Mouse (Mus musculus) limb, embryonic 14.5 days (tissue): Measurements from ENCODE around the gene Twsg1. TPM values are rescaled to one million over a fixed set of nuclear protein-coding genes. Genes with fewer than 3 reads are reported as not detected.
A peak's percentile ranks its signal among the peaks of the same experiment; 100 is the strongest.
"Not testable (repeated sequence)": the region's sequence is repeated elsewhere in the genome, so short reads cannot be mapped to it uniquely, and the experiment has no call there.

ENCODE experiments used
- ATAC-seq: fragments of 200-750 bp; cut with Nextera tagmentation; 2 replicates; pipeline ENCODE4 v1.8.0; 2017; ENCODE audit warnings: low read depth, moderate number of reproducible peaks, moderate TSS enrichment; ENCODE audit not compliant: low FRiP score
- DNase-seq: peaks from one replicate; pipeline ENCODE4 v3.0.0-alpha.2; 2015; ENCODE audit warnings: low spot score
- H3K27ac ChIP-seq: fragments of 300-500 bp; sonication (generic); replicated peaks from 2 replicates; pipeline ENCODE4 v1.5.1; 2014; ENCODE audit warnings: low read depth, mild to moderate bottlenecking, low read length, moderate library complexity, mixed read lengths
- H3K27me3 ChIP-seq: fragments of 300-500 bp; sonication (generic); 2 replicates; pipeline ENCODE4 v1.6.1; 2014; ENCODE audit warnings: low read length, mixed read lengths; ENCODE audit not compliant: control insufficient read depth, insufficient read depth
- H3K36me3 ChIP-seq: fragments of 300-500 bp; sonication (generic); 2 replicates; pipeline ENCODE4 v1.6.1; 2014; ENCODE audit warnings: mild to moderate bottlenecking, low read length, moderate library complexity, mixed read lengths; ENCODE audit not compliant: control insufficient read depth, insufficient read depth
- H3K4me1 ChIP-seq: fragments of 300-500 bp; sonication (generic); 2 replicates; pipeline ENCODE4 v1.6.1; 2014; ENCODE audit warnings: antibody characterized with exemption, low read length, mixed read lengths; ENCODE audit not compliant: control insufficient read depth, insufficient read depth
- H3K4me2 ChIP-seq: fragments of 300-500 bp; sonication (generic); replicated peaks from 2 replicates; pipeline ENCODE4 v1.6.1; 2014; ENCODE audit warnings: low read depth, mild to moderate bottlenecking, low read length, moderate library complexity; ENCODE audit not compliant: severe bottlenecking
- H3K4me3 ChIP-seq: fragments of 300-500 bp; sonication (generic); replicated peaks from 2 replicates; pipeline ENCODE4 v1.5.1; 2014; ENCODE audit warnings: low read length
- H3K9ac ChIP-seq: fragments of 300-500 bp; sonication (generic); 2 replicates; pipeline ENCODE4 v1.6.1; 2014; ENCODE audit warnings: mild to moderate bottlenecking, low read depth, low read length, moderate library complexity; ENCODE audit not compliant: severe bottlenecking
- H3K9me3 ChIP-seq: fragments of 300-500 bp; sonication (generic); 2 replicates; pipeline ENCODE4 v1.6.1; 2016; ENCODE audit warnings: low read length; ENCODE audit not compliant: control insufficient read depth
- POLR2A ChIP-seq: fragments of 200-500 bp; IDR thresholded peaks from 2 replicates; pipeline ENCODE4 v1.8.0; 2012; ENCODE audit warnings: inconsistent platforms, mild to moderate bottlenecking, moderate library complexity, borderline replicate concordance; ENCODE audit not compliant: insufficient read depth, insufficient read length; ENCODE audit errors: extremely low read depth
- WGBS: fragments of 180-500 bp; shearing (Covaris S2); extraction: QIAGEN DNeasy Blood & Tissue Kit; methylation state at CpG from one replicate; pipeline ENCODE4 v1.1.7; 2014; 5-methylcytosine and 5-hydroxymethylcytosine counted together
- polyA plus RNA-seq, 2 experiments: library from polyadenylated mRNA; depleted of rRNA in 1 of 2; stranded (reverse) in 1 of 2; unstranded in 1 of 2; fragments of >200 nt; fragmentation: Nextera tagmentation in 1 of 2; extraction: Ambion mirVana in 1 of 2; gene quantifications; 2 replicates each; pipeline versions ENCODE4 v1.2.1 to v1.2.3; 2012 to 2014

Twsg1 gene
- polyA plus RNA-seq (2012; rRNA removed) (91.8 and 103 TPM in 2 replicates), polyA plus RNA-seq (2014; fragmentation: Nextera tagmentation; extraction: Ambion mirVana) (158 and 175 TPM in 2 replicates)

GRCm38 (mm10) chr17:65950622-65951404, at the start of gene Twsg1:
Gene Twsg1 (minus strand): TSS chr17:65951226.
- no peaks in the 10 kb centered on the region for H3K27me3 ChIP-seq
- DNase-seq = peak; percentile 84
- peaks cover 20% of the 10 kb centered on the region for H3K36me3 ChIP-seq
- TF ChIP-seq POLR2A = peak; percentile 91; the same call in 1 of the 2 replicates
- H3K4me3 ChIP-seq = peak within 1 kb of the TSS; percentile 99
- H3K9ac ChIP-seq = peak within 1 kb of the TSS; percentile 98
- H3K27ac ChIP-seq = peak within 1 kb of the TSS; percentile 87
- H3K4me1 ChIP-seq = peaks cover 8% of the 10 kb centered on the region
- H3K9me3 ChIP-seq = no peaks in the 10 kb centered on the region
- peak; percentile 97 for ATAC-seq
- H3K4me2 ChIP-seq = peak within 1 kb of the TSS; percentile 60
- 2% methylated on average over 69 of the region's 87 CpGs for WGBS

- WGBS = 89% methylated on average over 3 of the region's 3 CpGs
- DNase-seq (no peak), ATAC-seq (no peak)
These were observed 37.3 kb upstream of the Twsg1 start for GRCm38 (mm10) chr17:65988151-65988820.

GRCm38 (mm10) chr17:65976720-65977119, 25.7 kb upstream of the Twsg1 start:
- H3K4me1 ChIP-seq, H3K9ac ChIP-seq, DNase-seq, H3K27ac ChIP-seq, H3K4me3 ChIP-seq, ATAC-seq, H3K27me3 ChIP-seq, H3K4me2 ChIP-seq, H3K9me3 ChIP-seq: not testable (repeated sequence)
- H3K36me3 ChIP-seq = peaks cover 13% of the 10 kb centered on the region

More at GRCm38 (mm10) chr17:65988151-65988820, 37.3 kb upstream of the Twsg1 start:
- Histone ChIP-seq H3K4me2 (no peak overlapping the region), H3K4me1 (no peaks in the 10 kb centered on the region), H3K27ac (no peak overlapping the region), H3K9ac (no peak overlapping the region), H3K4me3 (no peak overlapping the region), H3K9me3 (no peaks in the 10 kb centered on the region), H3K36me3 (peaks cover 3% of the 10 kb centered on the region; the same call in 1 of the 2 replicates), H3K27me3 (no peaks in the 10 kb centered on the region)
- no peak for TF ChIP-seq POLR2A

DNA sequence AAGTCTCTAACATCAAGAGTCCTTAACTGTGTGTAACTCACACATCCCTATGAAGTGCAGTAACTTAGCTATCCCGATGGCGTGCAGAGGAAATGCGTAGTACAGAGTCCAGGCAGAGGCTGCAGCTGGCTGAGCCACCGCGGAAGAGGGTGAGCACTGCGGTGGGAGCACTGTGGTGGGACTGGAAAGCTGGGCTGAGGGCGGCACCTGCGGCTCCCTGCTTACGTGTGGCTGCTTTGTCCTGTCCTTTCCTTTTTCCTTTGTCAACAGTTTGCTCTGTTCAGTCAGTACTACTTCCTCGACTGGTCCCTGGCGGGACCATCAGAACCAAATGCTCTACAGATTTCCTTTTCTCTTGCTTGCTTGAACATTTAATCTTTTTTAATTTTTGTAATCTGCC, 16.7 kb upstream of the Twsg1 start:
- TF ChIP-seq POLR2A = no peak
- Histone ChIP-seq H3K36me3 (peaks cover 3% of the 10 kb centered on the region; the same call in 1 of the 2 replicates), H3K27ac (no peak overlapping the region), H3K4me3 (no peak overlapping the region), H3K4me1 (no peaks in the 10 kb centered on the region), H3K9ac (no peak overlapping the region), H3K27me3 (no peaks in the 10 kb centered on the region), H3K4me2 (no peak overlapping the region), H3K9me3 (no peaks in the 10 kb centered on the region)
- DNase-seq (no peak), ATAC-seq (no peak)
- 68% methylated on average over 11 of the region's 11 CpGs for WGBS

DNA sequence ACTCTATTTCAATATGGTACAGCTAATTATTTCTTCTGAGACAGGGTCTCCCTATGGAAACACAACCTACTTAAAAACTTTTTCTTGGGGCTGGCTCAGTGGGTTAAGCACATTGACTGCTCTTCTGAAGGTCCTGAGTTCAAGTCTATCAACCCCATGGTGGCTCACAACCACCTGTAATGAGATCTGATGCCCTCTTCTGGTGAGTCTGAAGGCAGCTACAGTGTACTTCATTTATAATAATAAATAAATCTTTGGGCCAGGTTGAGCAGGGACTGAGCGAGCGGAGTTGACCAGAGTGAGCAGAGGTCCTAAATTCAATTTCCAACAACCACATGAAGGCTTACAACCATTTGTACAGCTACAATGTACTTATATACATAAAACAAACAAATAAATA, 11.2 kb upstream of the Twsg1 start:
- no peak for TF ChIP-seq POLR2A
- 91% methylated on average over 2 of the region's 2 CpGs for WGBS

More for the DNA sequence above, 11.2 kb upstream of the Twsg1 start:
- ATAC-seq = no peak
- Histone ChIP-seq H3K4me1 (no peaks in the 10 kb centered on the region), H3K36me3 (no peaks in the 10 kb centered on the region), H3K9me3 (no peaks in the 10 kb centered on the region), H3K9ac (no peak overlapping the region), H3K4me2 (no peak overlapping the region), H3K4me3 (no peak overlapping the region), H3K27me3 (no peaks in the 10 kb centered on the region), H3K27ac (no peak overlapping the region)
- no peak for DNase-seq
